Mouse (Mus musculus) cerebellum, postnatal 36 days (tissue): ENCODE measurements around the gene Camk1d.
A peak's percentile ranks its signal among the peaks of the same experiment; 100 is the strongest.

Experiments used
- DNase-seq, 2 experiments: peaks; one replicate each; pipeline ENCODE4 v3.0.0; 2021 to 2022; ENCODE audit warnings: mixed read lengths in 2 of 2

The Camk1d gene

GRCm38 (mm10) chr2:5707871-5708733 lies 6.2 kb downstream of the Camk1d start:
- DNase-seq, result no peak

GRCm38 (mm10) chr2:5706618-5707017 lies 7.7 kb downstream of the Camk1d start:
- DNase-seq, result peak; percentile 42 to 51

- DNase-seq, result no peak
These were observed 11.9 kb downstream of the Camk1d start for GRCm38 (mm10) chr2:5702370-5702769.

GRCm38 (mm10) chr2:5700931-5701330 lies 13.4 kb downstream of the Camk1d start:
- DNase-seq, result no peak

- no peak for DNase-seq
These were observed 15.9 kb downstream of the Camk1d start for GRCm38 (mm10) chr2:5698451-5698850.

- no peak for DNase-seq
These were observed 20.2 kb downstream of the Camk1d start for GRCm38 (mm10) chr2:5694094-5694493.

- no peak for DNase-seq
These were observed 22.6 kb downstream of the Camk1d start for GRCm38 (mm10) chr2:5691729-5692128.

GRCm38 (mm10) chr2:5683366-5683765 lies 30.9 kb downstream of the Camk1d start:
- no peak for DNase-seq

- DNase-seq, result no peak
These were observed 32.4 kb downstream of the Camk1d start for GRCm38 (mm10) chr2:5681909-5682308.

GRCm38 (mm10) chr2:5681302-5681701 lies 33.0 kb downstream of the Camk1d start:
- DNase-seq, result no peak

- no peak for DNase-seq
These were observed 35.3 kb downstream of the Camk1d start for GRCm38 (mm10) chr2:5679055-5679454.

- DNase-seq, result no peak
These were observed 36.8 kb downstream of the Camk1d start for GRCm38 (mm10) chr2:5677472-5677871.

GRCm38 (mm10) chr2:5676786-5677185 lies 37.5 kb downstream of the Camk1d start:
- DNase-seq, result no peak

- DNase-seq, result no peak
These were observed 38.2 kb downstream of the Camk1d start for GRCm38 (mm10) chr2:5676143-5676483.

GRCm38 (mm10) chr2:5675431-5676142 lies 38.7 kb downstream of the Camk1d start:
- peak; percentile 64 to 72 for DNase-seq

GRCm38 (mm10) chr2:5674512-5674911 lies 39.8 kb downstream of the Camk1d start:
- DNase-seq, result no peak

GRCm38 (mm10) chr2:5673816-5674215 lies 40.5 kb downstream of the Camk1d start:
- DNase-seq, result no peak

GRCm38 (mm10) chr2:5672906-5673589 lies 41.3 kb downstream of the Camk1d start:
- no peak for DNase-seq

- DNase-seq, result no peak
These were observed 44.2 kb downstream of the Camk1d start for GRCm38 (mm10) chr2:5670146-5670545.

- no peak for DNase-seq
These were observed 44.7 kb downstream of the Camk1d start for GRCm38 (mm10) chr2:5669498-5670040.

GRCm38 (mm10) chr2:5668940-5669339 lies 45.4 kb downstream of the Camk1d start:
- DNase-seq, result no peak

- no peak for DNase-seq
These were observed 50.8 kb downstream of the Camk1d start for GRCm38 (mm10) chr2:5663499-5663898.

- DNase-seq, result no peak
These were observed 52.4 kb downstream of the Camk1d start for GRCm38 (mm10) chr2:5661946-5662345.
